Mouse (Mus musculus) liver, embryonic 18 days (tissue): ENCODE measurements around the gene Sell. TPM values are rescaled to one million over a fixed set of nuclear protein-coding genes. Genes with fewer than 3 reads are reported as not detected.

Source experiments
- polyA plus RNA-seq: library from polyadenylated mRNA; depleted of rRNA; stranded (reverse); fragments of >200 nt; gene quantifications from 2 replicates; pipeline ENCODE4 v1.2.3, GENCODE M21; 2012; rRNA removed

Gene Sell
- polyA plus RNA-seq, result 12.2 and 12.4 TPM in 2 replicates

GRCm38 (mm10) chr1:164061925-164062324 is at the start of gene Sell:
Gene Sell (plus strand): TSS chr1:164061982.

GRCm38 (mm10) chr1:164047934-164048333 is 13.8 kb upstream of the Sell start, which contains the start of gene Sele:
Gene Sele (plus strand): TSS chr1:164048234.

GRCm38 (mm10) chr1:164114947-164115493 is 53.2 kb downstream of the Sell start, which contains the start of gene Selp:
Gene Selp (plus strand): TSS chr1:164115264.

Other genes with a start within 250 kb of the Sell start
- gene Scyl3, start 132.9 kb upstream of the Sell start, polyA plus RNA-seq, result 6.3 and 6.9 TPM in 2 replicates
- 3.6 and 4.0 TPM in 2 replicates for gene BC055324, start 67.2 kb upstream of the Sell start, polyA plus RNA-seq
- 1.9 and 2.1 TPM in 2 replicates for gene Mettl18, start 67.1 kb upstream of the Sell start, polyA plus RNA-seq
- 0.10 and 0.13 TPM in 2 replicates for gene Sele, start 13.7 kb upstream of the Sell start, polyA plus RNA-seq
- 0.78 and 0.87 TPM in 2 replicates for gene Selp, start 53.3 kb downstream of the Sell start, polyA plus RNA-seq
- 23.0 and 23.1 TPM in 2 replicates for gene F5, start 89.9 kb downstream of the Sell start, polyA plus RNA-seq
- gene Slc19a2, start 187.1 kb downstream of the Sell start, polyA plus RNA-seq, result 27.1 and 35.8 TPM in 2 replicates
- gene Ccdc181, start 213.6 kb downstream of the Sell start, polyA plus RNA-seq, result 1.8 TPM in 2 replicates
- 4.5 and 4.9 TPM in 2 replicates for gene Nme7, start 242.1 kb downstream of the Sell start, polyA plus RNA-seq
- 5.0 and 5.1 TPM in 2 replicates for gene Blzf1, start 245.5 kb downstream of the Sell start, polyA plus RNA-seq